Mouse (Mus musculus): ENCODE results near the gene A730049H05Rik.

Gene A730049H05Rik

DNA sequence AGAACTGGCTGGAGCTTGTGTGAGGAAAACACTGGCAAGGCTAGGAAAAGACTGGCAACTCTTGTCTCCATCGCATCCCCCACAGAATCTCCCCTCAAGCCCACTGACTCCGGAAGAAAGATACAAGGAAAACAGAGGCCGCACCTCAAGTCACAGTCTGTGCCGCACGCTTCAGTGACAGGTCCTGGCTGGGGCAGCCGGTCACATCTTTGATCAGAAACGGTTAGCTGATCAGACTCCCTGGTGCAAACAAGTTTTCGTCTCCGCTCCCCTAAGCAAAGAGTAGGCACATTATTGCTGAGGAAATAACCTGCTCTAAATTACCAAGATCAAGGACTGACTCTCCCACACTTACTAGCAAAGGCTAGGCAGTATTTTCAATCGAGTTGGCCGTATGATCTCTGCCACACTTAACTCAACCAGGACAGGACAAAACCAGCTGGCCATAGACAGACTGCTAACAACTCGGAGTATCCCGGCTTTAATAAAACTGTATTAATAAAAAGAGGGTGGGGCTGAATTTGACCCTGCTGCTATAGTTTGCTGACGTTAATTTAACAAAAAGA, 63.5 kb downstream of the A730049H05Rik start:
- DNase-seq (ENCODE audit: low spot score) = no peak

DNA sequence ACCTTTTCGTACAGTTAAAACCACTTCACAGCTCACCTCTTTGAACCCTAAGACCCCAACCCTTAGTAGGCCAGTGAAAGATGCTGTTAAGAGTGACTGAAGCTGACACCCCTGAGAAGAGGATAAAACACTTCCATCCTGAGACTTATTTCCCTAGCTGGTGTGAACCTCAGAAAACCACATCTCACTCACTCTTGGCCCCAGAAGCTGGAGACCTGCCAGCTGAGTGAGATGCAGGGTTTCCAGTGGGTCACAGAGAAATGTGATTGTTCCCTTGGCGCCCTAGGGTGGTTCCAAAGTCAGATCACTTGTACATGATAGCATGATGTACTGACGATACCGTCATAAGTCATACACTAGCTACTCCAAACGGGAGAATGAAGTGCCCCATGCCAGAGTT, 66.2 kb downstream of the A730049H05Rik start:
- DNase-seq (ENCODE audit: low spot score) = no peak

DNA sequence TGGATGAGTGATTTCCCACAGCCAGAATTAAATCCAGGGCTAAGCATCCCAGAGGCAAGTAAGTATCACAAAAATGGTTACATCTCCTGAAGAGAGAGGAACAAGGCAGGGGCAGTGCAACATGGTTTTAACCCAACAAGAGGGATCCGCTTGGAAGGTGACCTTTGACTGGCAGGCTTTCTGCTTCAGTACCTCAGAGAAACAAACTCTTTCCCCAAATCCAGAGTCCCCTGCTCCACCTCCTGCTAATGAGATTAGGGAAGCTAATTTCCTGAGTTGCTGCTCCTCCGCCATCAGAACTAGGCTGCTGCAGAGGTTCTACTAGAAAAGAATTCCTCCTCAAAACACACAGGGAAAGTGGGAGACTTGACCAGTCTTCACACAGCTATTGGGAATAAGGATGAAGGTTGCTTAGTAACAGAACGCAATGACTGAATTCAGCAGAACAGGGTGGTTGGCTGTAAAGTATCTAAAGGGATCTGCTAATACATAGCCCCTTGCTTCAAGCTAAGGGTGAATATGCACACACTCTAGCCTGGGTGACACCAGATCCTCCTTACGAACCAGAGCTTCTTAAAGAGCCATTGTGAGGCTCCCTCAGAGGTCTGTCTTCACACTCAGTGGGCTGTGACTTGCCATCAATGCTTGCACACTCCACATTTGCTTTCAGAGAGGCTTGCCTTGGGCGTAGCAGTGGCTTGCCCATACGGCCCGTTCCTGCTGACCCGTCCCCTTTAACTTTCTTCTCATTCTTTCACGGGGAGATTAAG, 67.0 kb downstream of the A730049H05Rik start:
- DNase-seq (ENCODE audit: low spot score) = peak; percentile 9

DNA sequence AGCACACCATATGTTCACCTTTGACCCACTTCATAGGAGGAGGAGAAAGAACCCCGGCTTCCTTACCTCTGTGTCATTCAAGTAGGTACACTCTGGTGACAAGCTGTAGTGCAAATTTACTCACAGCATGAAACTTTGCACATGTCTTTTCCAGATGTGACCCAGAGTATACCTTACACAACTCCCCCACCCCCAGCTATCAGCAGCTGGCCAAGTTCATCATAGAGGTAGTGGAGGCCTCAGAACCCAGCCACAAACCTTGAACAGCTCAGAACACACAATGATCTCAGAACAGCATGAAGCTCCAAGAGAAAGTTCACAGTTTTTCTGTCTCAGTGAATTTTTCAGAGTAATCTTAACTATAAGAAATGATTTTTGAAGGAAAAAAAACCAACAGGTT, 75.3 kb downstream of the A730049H05Rik start:
- no peak for DNase-seq (ENCODE audit: low spot score)

Data from testis, postnatal 14 days (tissue).